Mouse (Mus musculus) mesoderm, embryonic 11.5 days (tissue): ENCODE measurements around the gene Zfp626.
A peak's percentile ranks its signal among the peaks of the same experiment; 100 is the strongest.
"Not testable (repeated sequence)": the region's sequence is repeated elsewhere in the genome, so short reads cannot be mapped to it uniquely, and the experiment has no call there.

Source experiments
- DNase-seq: peaks from one replicate; pipeline ENCODE4 v3.0.0-alpha.2; 2012; ENCODE audit warnings: low read depth, low spot score

Gene Zfp626

DNA sequence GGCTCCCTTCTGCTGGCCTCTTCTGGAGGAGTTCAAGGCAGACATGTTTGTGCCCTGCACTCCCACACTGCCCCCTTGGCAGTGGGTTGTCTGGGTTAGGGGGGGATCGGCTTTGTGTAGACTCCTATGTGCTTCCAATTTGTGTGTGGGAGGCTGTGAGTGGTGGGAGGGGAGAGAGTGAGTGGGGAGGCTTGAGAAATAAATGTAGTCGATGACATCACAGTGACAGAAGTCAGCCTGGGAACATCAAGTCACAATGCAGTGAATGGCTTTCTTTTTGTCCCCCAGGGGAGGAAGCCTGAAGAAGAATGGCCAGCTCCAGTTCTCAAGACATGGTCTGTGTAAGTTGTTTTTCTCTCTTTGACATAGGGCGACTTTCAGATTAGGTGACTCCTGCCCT is at the start of gene Zfp626:
Gene Zfp626, plus strand, starts transcription at position 301 of the 400 bp plus-strand sequence.
- not testable (repeated sequence) for DNase-seq

DNA sequence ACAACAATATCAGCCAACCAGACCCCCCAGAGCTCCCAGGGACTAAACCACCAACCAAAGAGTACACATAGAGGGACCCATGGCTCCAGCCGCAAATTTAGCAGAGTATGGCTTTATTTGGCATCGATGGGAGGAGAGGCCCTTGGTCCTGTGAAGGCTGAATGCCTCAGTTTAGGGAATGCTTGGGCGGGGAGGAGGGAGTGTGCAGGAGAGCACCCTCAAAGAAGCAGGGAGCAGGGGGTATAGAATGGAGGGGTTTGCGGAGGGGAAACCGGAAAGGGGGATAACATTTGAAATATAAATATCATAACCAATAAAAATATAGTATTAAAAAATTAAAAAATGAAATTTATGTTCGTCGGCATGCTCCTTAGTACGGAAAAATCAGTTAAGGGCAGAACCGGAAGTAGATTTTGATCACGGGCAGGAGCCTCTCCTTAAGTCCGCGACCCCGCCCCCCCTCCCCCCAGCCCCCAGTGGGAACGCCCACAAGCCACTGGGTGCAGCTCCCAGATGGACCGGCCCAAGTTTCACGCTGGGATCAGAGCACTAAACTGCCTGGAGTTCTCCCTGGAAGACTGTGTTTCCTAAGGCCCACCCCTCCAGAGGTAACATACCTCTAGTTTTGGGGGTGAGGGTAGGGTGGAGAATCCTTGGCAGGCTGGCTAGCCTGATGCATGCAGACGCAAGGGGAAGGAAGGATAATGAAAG is 41.7 kb upstream of the Zfp626 start:
- no peak for DNase-seq

DNA sequence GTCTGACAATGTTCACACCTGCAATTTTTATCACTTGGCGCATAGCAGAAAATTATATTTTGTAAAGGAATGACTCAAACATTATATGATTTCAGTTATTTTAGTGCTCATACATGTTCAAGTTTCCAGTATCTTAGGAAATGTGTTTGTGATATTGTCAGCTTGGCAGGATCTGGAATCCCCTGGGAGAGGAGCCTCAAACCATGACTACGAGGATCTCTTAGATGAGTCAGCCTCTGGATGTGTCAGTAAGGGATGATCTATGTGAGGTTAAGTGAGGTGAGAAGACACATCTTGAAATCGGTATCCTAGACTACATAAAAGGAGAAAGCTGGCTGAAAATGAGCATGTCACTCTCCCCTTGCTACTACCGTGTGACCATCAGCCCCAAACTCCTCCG is 17.7 kb upstream of the Zfp626 start:
- DNase-seq = no peak

DNA sequence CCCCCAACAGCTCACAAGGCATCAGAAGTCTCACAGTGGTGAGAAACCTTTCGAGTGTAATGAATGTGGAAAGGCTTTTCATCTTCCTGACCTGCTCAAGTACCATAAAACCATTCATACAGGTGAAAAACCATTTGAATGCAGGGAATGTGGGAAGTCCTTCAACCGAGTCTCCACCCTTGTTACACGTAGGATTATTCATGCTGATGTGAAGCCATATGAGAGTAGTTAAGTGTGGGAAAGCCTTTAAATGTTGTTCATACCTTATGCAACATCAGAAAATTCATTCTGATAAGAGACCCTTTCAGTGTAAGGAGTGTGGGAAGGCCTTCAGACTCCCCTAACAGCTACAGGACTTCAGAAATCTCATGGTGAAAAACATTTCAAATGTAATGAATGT is 13.1 kb upstream of the Zfp626 start:
- not testable (repeated sequence) for DNase-seq

DNA sequence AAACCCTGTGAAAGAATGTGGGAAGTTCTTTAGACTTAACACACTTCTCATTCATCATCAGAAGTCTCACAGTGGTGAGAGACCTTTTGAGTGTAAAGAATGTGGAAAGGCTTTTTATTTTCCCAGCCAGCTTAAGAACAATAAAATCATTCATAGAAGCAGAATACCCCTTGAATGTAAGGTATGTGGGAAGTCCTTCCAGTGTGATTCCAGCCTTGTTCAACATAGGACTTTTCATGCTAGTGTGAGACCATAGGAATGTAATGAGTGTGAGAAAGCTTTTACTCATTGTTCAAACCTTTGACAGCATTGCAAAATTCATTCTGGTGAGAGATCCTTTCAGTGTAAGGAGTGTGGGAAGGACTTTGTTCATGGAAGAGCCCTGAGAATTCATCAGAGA is 12.4 kb upstream of the Zfp626 start:
- peak; percentile 20 for DNase-seq

DNA sequence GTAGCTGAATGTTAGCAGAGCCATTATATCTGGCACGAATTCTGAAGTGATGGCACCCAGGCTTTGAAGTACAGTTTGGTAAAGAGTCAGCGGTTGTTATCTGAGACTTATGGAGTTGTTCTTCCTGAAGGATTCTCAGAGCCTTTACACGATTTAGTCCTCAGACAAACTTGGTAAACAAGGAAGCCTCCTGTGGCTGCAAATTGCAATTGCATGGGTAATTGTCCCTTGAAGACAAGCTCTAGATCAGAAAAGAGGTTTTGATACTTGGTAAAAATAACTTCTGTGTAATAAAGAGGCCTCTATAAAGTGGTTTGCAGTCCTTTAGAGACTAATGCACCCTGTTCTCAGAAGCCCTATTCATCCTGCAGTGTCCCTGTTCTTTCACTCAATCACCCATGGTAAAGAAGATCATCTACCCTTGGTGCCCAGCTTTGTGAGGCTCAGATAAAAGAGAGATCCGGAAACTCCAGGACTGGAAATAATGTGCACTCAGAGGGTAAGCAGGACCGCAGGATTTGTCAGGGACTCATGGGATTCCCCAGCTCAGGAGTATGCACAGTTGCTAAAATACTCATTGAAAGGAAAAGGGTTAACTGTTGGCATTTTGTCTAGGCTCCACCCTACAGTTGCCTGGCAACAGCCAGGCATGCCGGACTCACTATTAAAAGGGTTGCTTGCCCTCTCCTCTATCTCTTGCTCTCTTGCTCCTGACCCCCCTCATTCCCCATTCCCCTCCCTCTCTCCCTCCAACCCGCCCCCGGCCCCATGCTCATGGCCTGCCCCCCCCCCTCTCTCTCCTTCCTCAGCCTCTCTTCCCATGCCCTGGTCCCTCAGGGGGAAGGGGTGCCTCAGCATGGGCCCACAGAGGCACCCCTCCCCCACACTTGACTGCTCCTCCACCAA is 8.8 kb upstream of the Zfp626 start:
- DNase-seq = peak; percentile 79

DNA sequence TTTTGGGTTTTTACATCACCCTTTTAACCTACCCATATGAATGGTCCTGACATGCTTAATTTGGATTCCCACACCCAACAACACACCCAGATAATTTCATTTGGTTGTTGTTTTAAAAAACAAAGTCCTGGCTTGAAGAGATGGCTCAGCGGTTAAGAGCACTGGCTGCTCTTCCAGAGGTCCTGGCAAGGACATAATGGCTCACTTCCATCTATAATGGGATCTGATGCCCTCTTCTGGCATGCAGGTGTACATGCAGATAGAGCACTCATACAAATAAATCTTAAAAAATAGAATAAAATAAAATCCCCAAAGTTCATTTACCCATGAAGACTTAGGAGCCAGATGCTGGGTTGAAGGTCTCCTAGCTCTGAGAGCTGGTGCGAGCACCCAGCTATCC is 5.9 kb upstream of the Zfp626 start:
- peak; percentile 4 for DNase-seq

DNA sequence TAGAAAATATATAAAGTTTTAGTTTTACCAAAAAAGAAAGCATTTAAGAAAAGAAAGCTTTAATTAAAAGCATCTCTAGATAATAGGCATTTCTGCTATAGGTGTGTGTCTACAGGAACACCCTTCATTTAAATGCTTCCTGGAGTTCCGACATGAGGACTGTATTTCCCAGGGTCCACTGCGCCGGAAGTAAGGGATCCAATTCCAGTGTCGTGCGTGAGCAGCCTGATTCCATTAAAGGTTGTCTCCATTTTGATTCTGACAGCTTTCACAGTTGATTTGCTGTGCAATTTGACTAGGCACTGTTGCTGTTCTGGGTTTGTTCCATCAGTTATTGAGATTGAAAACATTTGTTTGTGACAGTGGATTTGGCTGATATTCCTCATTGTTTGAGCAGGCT is 4.0 kb upstream of the Zfp626 start:
- no peak for DNase-seq

DNA sequence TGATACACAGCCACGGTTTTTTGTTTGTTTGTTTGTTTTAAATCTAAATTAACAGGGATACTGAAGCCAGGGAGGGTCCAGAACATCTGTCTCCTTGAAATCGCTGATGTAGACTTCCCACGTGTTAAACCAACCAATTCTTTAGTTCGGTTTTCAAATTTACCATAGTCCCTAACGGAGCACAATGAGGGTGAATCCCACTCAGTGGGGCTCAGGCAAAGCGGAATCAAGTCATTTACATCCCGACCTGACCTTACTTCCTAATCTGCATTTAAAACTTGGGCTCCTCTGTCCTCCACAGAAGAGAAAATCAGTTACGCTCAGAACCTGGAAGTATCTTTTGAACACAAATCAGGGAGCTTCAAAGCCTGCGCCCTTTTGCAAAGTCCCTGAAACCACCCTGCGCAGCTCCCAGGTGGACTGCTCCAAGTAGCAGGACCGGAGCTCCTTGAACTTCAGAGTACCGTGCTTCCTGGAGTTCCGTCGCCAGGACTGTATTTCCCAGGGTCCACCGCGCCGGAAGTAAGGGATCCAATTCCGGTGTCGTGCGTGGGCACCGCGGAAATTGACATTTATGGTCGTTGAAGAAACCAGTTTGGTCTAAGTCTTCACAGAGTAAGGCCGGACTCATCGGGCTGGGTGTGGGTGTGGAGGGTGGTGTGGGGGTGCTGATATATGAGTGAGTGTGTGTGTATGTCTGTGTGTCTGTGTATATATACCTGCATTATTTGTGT is 2.5 kb upstream of the Zfp626 start:
- DNase-seq = peak; percentile 82

DNA sequence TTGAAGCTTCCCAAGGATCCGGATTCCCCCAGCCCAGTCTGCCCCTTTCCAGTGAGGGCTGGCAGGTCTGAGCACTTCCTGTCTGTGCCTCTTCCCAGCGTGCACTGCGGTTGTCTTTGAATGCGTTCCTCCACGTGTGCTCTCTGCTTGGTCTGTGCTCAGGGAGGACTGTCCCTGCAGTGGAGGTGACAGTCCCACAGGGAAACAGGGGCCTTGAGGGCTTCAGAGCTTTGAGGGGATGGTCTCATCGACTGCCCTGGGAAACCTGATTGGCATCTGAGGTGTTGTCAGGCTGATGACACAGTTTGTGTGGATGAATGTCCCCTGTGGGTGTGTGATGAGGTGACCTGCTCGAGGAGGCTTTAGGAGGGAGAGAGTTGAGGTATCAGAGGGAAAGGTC is 309 bp downstream of the Zfp626 start:
- not testable (repeated sequence) for DNase-seq

DNA sequence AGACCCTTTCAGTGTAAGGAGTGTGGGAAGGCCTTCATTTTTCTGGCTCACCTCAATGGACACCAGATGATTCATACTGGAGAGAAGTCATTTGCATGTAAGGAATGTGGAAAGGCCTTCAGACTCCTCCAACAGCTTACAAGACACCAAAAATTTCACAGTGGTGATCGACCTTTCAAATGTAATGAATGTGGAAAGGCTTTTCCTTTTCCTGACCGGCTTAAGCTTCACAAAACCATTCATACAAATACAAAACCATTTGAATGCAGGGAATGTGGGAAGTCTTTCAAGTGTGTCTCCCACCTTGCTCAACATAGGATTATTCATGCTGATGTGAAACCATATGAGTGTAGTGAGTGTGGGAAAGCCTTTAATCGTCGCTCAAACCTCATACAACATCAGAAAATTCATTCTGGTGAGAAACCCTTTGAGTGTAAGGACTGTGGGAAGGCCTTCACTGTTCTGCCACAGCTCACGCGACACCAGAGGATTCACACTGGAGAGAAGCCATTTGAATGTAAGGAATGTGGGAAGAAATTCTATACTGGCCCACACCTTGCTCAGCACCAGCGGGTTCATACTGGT is 11.6 kb downstream of the Zfp626 start:
- DNase-seq = no peak

DNA sequence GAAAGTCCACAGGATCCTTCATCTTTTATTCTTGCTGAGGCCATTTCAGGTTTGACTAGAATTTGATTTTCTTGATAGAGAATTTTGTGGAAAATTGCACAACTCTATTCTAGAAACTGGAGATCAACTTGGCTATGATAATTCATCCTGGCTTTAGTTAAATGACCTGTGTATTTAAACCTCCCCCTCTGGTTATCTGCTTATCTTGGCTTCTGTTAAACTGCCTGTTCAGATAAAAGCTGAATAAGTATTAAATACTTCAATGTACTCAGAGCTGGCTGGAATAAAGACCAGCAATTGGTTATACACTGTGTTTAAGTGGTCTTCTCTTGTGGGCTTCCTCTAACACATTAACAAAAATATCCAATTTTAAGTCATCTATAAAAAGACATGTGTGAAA is 15.6 kb downstream of the Zfp626 start:
- no peak for DNase-seq

DNA sequence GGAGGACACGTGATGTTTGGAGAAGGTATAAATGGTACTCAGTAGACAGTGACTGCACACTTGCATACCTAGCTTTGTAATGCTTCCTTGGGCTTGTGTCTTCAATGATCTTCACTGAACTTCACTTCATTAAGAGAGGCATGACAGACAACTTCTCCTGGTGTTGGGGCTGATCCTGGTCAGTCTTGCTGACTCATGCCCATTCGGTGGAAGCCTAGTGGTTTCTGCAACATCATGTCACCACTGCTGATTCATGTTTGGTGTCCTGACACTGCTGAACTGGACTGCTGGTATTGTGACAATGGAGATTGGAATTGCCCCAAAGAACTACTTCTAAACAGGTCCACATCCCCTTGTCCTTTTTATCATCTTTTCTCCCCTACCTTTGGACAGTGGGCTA is 27.1 kb downstream of the Zfp626 start:
- DNase-seq = no peak

DNA sequence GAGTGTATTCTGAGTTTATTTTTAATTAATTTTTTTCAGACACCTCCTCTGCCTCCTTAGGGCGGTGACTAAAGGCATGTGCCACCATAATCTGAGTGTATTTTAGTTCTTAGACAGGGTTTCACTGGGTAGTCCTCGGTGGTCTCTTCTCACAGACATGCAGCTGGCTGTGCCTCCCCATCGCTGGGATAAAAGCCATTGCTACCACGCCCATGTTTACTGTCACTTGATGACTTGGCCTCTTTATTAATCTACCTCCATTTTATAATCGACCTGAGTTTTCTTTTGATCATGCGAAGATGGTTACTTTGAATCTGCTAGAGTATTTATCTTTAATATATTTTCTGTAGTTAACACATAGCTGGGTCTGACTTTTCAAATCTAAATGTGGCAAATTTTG is 30.9 kb downstream of the Zfp626 start:
- DNase-seq = no peak

DNA sequence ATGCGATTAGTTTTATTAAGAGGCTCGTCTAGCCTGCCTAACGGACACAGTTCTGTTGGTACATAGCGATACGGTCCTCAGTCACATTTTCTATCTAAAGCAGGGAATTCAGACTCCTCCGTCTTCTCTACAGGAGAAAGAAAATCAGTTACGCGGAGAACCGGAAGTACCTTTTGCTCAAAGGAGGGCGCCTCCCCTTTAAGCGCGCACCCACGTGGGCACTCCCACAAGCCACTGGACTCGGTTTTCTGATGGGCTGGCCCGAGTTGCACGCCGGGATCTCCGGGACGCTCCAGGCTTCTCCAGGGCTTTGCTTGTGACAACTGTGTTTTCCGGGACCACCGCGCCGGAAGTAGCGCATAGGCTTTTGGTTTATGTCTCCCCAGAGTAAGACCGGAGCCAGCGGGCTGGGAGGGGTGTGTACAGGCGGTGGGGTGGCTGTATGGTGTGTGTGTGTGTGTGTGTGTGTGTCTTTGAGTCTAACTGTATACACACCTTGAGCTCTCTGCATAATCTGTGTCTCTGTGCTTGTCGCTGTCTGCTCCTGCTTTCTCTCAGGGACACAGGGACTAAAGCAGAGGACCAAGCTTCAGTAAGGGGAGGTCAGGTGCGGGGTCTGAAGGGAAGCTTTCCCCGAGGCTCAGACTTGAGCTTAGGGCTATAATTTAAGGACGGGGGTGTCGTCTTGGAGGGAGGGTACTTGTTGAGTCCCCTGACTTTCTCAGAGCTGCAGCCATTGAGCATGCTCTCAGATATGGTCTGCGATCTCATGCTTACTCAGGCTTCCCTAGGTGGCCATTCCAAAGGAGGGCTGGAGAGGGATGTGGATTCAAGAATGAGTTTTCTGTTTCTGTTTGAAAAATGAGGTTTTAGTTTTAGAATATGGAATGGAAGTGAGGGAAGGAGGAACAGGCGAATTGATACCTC is 31.6 kb downstream of the Zfp626 start, which contains the start of gene Zfp59:
Gene Zfp59, plus strand, starts transcription at position 285 of the 927 bp plus-strand sequence.
- DNase-seq = peak; percentile 90

DNA sequence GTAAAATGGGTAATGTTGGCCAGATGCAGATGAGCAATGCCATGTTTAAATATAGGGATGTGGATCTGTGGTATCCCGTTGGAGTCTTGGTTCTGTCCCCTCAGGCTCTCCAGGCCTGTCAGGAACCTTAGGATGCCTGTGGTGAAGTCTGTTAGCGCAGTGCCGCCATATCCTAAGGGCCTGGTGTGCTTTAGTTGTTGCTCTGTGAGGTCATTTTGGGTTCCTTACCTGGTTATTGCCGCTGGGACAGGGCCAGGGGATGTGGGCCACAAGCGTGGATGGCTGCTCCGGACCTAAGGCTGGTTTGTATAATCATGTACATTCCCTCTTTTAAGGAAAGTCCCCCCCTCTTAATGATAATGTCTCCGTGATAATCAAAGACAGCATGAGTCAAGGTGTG is 32.6 kb downstream of the Zfp626 start:
- no peak for DNase-seq

DNA sequence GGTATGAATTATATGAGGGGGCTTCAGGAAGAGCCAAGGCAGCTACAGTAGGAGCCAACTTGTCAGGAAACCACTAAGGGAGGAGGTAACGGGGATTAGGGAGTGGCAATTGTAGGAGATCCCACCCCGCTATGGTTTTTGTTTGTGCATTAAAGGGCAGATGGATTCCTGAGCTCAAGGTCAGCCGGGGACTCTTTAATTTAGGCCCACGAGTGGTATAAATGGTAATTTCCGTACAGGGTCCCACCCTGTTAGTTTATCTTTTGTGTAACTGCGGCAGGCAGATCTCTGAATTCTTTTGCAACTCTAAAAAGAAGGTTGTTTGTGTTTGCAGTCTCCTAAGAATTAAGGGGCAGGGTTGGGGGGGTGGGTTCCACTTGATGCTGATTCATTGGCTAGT is 33.1 kb downstream of the Zfp626 start:
- DNase-seq = no peak

DNA sequence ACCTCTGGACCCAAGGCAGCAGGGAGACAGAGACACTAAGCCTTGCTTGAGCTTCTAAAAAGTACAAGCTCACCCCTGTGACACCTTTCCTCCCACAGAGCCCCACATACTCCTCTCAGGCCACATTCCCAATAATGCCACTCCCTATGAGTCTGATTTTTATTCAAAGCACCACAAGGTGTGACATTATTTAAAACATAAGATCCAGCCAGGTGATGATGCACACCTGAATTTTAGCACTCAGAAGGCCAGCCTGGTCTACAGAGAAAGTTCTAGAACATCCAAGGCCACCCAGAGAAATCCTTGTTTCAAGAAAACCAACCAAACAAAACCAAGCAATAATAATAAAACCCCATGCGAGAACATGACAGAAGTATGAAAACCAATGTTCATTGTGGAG is 50.2 kb downstream of the Zfp626 start, which contains the start of gene Zfp607a:
Gene Zfp607a, plus strand, starts transcription at position 301 of the 400 bp plus-strand sequence.
- no peak for DNase-seq

DNA sequence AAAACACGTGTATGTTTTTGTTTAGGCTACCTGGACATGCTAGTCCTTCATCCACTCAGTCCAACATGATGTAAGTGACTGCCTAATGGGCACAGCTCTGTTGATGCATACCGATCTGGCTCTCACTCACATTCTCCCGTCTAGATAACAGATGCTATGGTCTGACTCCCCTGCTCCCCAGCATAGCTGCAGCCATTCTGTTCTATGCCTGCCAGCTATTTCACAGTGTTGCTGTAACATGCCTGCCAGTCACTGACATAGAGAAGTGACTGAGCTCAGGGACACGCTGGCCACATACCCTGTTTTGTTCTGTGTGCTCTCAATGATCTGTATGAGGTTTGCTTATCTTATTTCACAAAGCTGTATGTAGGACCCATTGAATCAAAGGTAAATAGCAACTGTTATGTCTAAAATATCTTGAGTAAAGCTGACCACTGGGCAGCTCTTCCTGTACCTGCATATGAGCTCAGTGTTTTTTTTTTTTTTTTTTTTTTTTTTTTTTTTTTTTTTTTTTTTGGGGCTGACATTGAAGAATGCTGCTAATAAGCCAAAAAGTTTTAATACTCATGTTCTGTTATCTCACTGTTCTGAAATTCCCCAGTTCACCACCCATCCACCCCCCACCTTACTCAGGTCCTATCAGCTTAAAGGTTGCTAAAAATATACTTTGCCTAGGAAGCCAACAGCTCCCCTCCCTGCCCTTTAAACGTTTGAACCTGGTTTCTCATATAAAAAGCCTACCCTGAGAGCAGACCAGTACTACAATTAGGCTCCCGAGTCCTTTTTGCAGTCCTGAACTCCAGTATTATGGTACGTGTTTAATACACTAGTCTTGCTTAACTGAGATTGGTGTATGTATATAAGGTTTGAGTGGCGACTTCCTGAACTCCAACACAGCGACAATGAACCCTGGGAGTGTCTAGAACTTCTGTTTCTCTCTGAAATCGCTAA is 52.6 kb downstream of the Zfp626 start:
- DNase-seq = no peak
